Mouse (Mus musculus): ENCODE results near the gene Unc93a.
"Not testable (repeated sequence)": the region's sequence is repeated elsewhere in the genome, so short reads cannot be mapped to it uniquely, and the experiment has no call there.

The Unc93a gene

GRCm38 (mm10) chr17:13131710-13132109 lies at the start of gene Unc93a:
Gene Unc93a (minus strand): TSS chr17:13131810.
- DNase-seq (ENCODE audit: low spot score) = not testable (repeated sequence)

GRCm38 (mm10) chr17:13180491-13180890 lies 48.9 kb upstream of the Unc93a start:
- DNase-seq (ENCODE audit: low spot score) = not testable (repeated sequence)

GRCm38 (mm10) chr17:13179021-13179420 lies 47.4 kb upstream of the Unc93a start:
- DNase-seq (ENCODE audit: low spot score) = not testable (repeated sequence)

- DNase-seq (ENCODE audit: low spot score) = not testable (repeated sequence)
Observed at GRCm38 (mm10) chr17:13177796-13178195, 46.2 kb upstream of the Unc93a start.

- not testable (repeated sequence) for DNase-seq (ENCODE audit: low spot score)
Observed at GRCm38 (mm10) chr17:13175609-13176008, 44.0 kb upstream of the Unc93a start.

GRCm38 (mm10) chr17:13174029-13174428 lies 42.4 kb upstream of the Unc93a start:
- not testable (repeated sequence) for DNase-seq (ENCODE audit: low spot score)

GRCm38 (mm10) chr17:13173578-13173977 lies 42.0 kb upstream of the Unc93a start:
- DNase-seq (ENCODE audit: low spot score) = not testable (repeated sequence)

GRCm38 (mm10) chr17:13146128-13146527 lies 14.5 kb upstream of the Unc93a start:
- DNase-seq (ENCODE audit: low spot score) = not testable (repeated sequence)

GRCm38 (mm10) chr17:13144580-13145215 lies 13.1 kb upstream of the Unc93a start:
- DNase-seq (ENCODE audit: low spot score) = not testable (repeated sequence)

GRCm38 (mm10) chr17:13142665-13143064 lies 11.1 kb upstream of the Unc93a start:
- DNase-seq (ENCODE audit: low spot score) = not testable (repeated sequence)

GRCm38 (mm10) chr17:13135356-13135755 lies 3.7 kb upstream of the Unc93a start:
- DNase-seq (ENCODE audit: low spot score) = not testable (repeated sequence)

GRCm38 (mm10) chr17:13132352-13132751 lies 742 bp upstream of the Unc93a start:
- DNase-seq (ENCODE audit: low spot score) = not testable (repeated sequence)

GRCm38 (mm10) chr17:13129737-13130465 lies 1.7 kb downstream of the Unc93a start:
- DNase-seq (ENCODE audit: low spot score) = not testable (repeated sequence)

- not testable (repeated sequence) for DNase-seq (ENCODE audit: low spot score)
Observed at GRCm38 (mm10) chr17:13129324-13129723, 2.3 kb downstream of the Unc93a start.

GRCm38 (mm10) chr17:13124241-13124640 lies 7.4 kb downstream of the Unc93a start:
- not testable (repeated sequence) for DNase-seq (ENCODE audit: low spot score)

- DNase-seq (ENCODE audit: low spot score) = not testable (repeated sequence)
Observed at GRCm38 (mm10) chr17:13123308-13124038, 8.1 kb downstream of the Unc93a start.

GRCm38 (mm10) chr17:13112504-13113291 lies 18.9 kb downstream of the Unc93a start:
- not testable (repeated sequence) for DNase-seq (ENCODE audit: low spot score)

GRCm38 (mm10) chr17:13106563-13106962 lies 25.0 kb downstream of the Unc93a start:
- DNase-seq (ENCODE audit: low spot score) = not testable (repeated sequence)

- DNase-seq (ENCODE audit: low spot score) = not testable (repeated sequence)
Observed at GRCm38 (mm10) chr17:13092960-13093359, 38.6 kb downstream of the Unc93a start.

GRCm38 (mm10) chr17:13092100-13092764 lies 39.4 kb downstream of the Unc93a start:
- DNase-seq (ENCODE audit: low spot score) = not testable (repeated sequence)

- DNase-seq (ENCODE audit: low spot score) = not testable (repeated sequence)
Observed at GRCm38 (mm10) chr17:13091510-13091909, 40.1 kb downstream of the Unc93a start.
